Mouse (Mus musculus): Measurements from ENCODE around the gene Plpp7.

DNA sequence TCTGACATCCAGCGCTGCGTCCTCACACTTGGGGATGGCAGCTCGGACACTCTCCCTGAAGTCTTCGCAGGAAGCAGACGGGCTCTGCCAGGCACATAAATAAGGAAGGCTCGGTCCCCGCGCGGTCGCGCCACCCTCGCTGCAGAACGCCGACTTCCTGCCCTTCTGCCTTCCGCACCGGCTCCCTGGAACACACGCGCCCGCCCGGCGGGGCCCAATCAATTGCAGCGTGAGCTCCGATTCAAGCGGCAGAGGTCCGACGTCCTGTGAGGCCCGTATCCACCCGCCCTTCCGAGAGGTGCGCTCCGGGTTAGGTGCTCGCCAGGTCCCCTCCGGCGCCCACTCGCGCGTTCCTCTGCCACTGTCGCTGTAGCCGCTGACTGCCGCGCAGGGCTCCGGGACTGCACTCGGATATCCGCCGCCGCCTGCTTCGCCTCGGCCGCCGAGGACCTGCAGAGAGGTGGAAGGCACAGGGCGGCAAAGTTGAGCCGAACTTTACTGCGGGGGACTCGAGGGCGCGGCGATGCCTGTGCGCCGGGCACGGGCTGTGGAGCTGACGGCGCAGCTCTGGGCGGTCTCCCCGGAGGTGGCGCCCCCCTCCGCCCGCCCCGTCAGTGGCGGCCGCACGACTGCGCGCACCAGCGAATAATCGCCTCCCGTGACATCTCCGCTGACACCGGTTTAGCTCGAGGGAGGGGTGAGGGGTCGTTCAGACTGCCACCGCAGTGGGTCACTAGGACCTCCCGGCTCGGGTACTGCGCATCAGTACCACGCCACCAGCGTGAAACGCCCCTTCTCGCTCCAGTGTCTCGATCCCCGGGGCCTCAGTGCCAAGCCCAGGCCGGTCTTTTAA is 11.9 kb upstream of the Plpp7 start:
- peak; percentile 15; the same call in 1 of the 2 replicates for TF ChIP-seq CTCF (IDR thresholded peaks at IDR 0.05; ENCODE audit: low read depth)
- no peak for TF ChIP-seq EP300 (optimal IDR thresholded peaks at IDR 0.05)

All from stomach, postnatal 0 days (tissue).